In the genomic region with DNA sequence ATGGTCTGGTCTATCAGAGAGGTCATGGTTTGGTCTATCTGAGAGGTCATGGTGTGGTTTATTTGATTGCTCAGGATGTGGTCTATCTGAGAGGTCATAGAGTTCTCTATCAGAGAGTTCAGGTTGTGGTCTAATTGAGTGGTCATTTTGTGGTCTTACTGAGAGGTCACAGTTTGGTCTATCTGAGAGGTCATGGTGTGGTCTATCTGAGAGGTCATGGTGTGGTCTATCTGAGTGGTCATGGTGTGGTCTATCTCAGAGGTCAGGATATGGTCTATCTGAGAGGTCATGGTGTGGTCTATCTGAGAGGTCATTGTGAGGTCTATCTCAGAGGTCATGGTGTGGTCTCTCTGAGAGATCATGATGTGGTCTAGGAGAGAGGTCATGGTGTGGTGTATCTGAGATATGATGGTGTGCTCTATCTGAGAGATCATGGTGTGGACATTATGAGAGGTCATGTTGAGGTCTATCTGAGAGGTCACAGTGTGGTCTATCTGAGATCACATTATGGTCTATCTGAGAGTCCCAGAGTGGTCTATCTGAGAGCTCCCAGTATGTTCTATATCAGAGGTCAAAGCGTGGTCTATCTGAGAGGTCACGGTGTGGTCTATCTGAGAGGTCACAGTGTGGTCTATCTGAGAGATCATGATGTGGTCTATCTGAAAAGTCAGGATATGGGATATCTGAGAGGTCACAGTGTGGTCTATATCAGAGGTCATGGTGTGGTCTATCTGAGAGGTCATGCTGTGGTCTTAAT, we compare ENCODE assay signal across 9 mouse cellular contexts. TPM values are rescaled to one million over a fixed set of nuclear protein-coding genes. Genes with fewer than 3 reads are reported as not detected.
DNase-seq lines count a peak whose midpoint lies in the region; ATAC-seq and TF ChIP-seq lines count a peak whose summit lies in the region.
"Had no signal": no experiment of that assay in that cellular context is flagged by ENCODE, and none has a peak within 500 bp of the region (broad histone marks: within the 10 kb centered on the region; RNA-seq: fewer than 3 reads in every experiment).

No protein-coding gene starts in this region.

- no peak for TF ChIP-seq POLR2A in lung, adult 2 months (IDR thresholded peaks at IDR 0.05; ENCODE audit: borderline replicate concordance, extremely low read depth, low read depth, low read length)

- no peak for DNase-seq in lung, adult 18-20 months
- DNase-seq in forebrain, postnatal 0 days: peak; percentile 46
- DNase-seq in layer of hippocampus, postnatal 14 days (ENCODE audit: low spot score in 2 of 2): no peak
- DNase-seq in layer of hippocampus, postnatal 36 days: no peak
- DNase-seq in lung, adult 2 months: no peak

- WGBS in lung, embryonic 15.5 days: 81% methylated on average over 2 of the region's 2 CpGs
- WGBS in forebrain, postnatal 0 days: 85% methylated on average over 2 of the region's 2 CpGs
- 61% methylated on average over 2 of the region's 2 CpGs for WGBS in liver, embryonic 15.5 days (ENCODE audit: insufficient replicate concordance)
- 78% methylated on average over 2 of the region's 2 CpGs for WGBS in stomach, embryonic 15.5 days
- WGBS in lung, adult 2 months: 81% methylated on average over 2 of the region's 2 CpGs

- ATAC-seq in lung, embryonic 15.5 days (ENCODE audit: borderline replicate concordance, extremely low read depth, low FRiP score, low TSS enrichment): peak; percentile 78
- no peak for ATAC-seq in forebrain, postnatal 0 days
- peak; percentile 65 for ATAC-seq in liver, embryonic 15.5 days (ENCODE audit: insufficient read depth)
- ATAC-seq in stomach, embryonic 15.5 days (ENCODE audit: insufficient read depth, low FRiP score, low read depth): peak; percentile 74

- no peak for TF ChIP-seq CTCF in forebrain, postnatal 0 days (IDR thresholded peaks at IDR 0.05; ENCODE audit: low read depth)
- no peak for TF ChIP-seq CTCF in lung, adult 2 months (IDR thresholded peaks at IDR 0.05; ENCODE audit: insufficient read depth, low read length)

- no peak overlapping the region for H3K4me2 ChIP-seq in lung, embryonic 15.5 days
- H3K4me2 ChIP-seq in forebrain, postnatal 0 days (ENCODE audit: low read depth): no peak overlapping the region
- H3K4me2 ChIP-seq in liver, embryonic 15.5 days: no peak overlapping the region
- H3K4me2 ChIP-seq in stomach, embryonic 15.5 days: no peak overlapping the region

- H3K36me3 ChIP-seq in lung, embryonic 15.5 days: no peaks in the 10 kb centered on the region
- no peaks in the 10 kb centered on the region for H3K36me3 ChIP-seq in forebrain, postnatal 0 days (ENCODE audit: insufficient read depth)
- no peaks in the 10 kb centered on the region for H3K36me3 ChIP-seq in liver, embryonic 15.5 days (replicated peaks)
- H3K36me3 ChIP-seq in stomach, embryonic 15.5 days: no peaks in the 10 kb centered on the region

- H3K27ac ChIP-seq in lung, embryonic 15.5 days: no peak overlapping the region
- no peak overlapping the region for H3K27ac ChIP-seq in forebrain, postnatal 0 days (ENCODE audit: low read depth, low read length)
- no peak overlapping the region for H3K27ac ChIP-seq in liver, embryonic 15.5 days (replicated peaks)
- no peak overlapping the region for H3K27ac ChIP-seq in stomach, embryonic 15.5 days
- H3K27ac ChIP-seq: macrophage had no signal

- no peak overlapping the region for H3K9ac ChIP-seq in lung, embryonic 15.5 days
- H3K9ac ChIP-seq in forebrain, postnatal 0 days: no peak overlapping the region
- no peak overlapping the region for H3K9ac ChIP-seq in liver, embryonic 15.5 days
- no peak overlapping the region for H3K9ac ChIP-seq in stomach, embryonic 15.5 days

- H3K4me3 ChIP-seq in lung, embryonic 15.5 days: no peak overlapping the region
- H3K4me3 ChIP-seq in forebrain, postnatal 0 days (ENCODE audit: low read depth, low read length): no peak overlapping the region
- no peak overlapping the region for H3K4me3 ChIP-seq in liver, embryonic 15.5 days (replicated peaks)
- H3K4me3 ChIP-seq in stomach, embryonic 15.5 days (replicated peaks): no peak overlapping the region
- no peak overlapping the region for H3K4me3 ChIP-seq in lung, adult 2 months (replicated peaks; ENCODE audit: extremely low read depth, low read depth, low read length)

- H3K4me1 ChIP-seq in lung, embryonic 15.5 days: no peaks in the 10 kb centered on the region
- H3K4me1 ChIP-seq in forebrain, postnatal 0 days (ENCODE audit: insufficient read depth): no peaks in the 10 kb centered on the region
- no peaks in the 10 kb centered on the region for H3K4me1 ChIP-seq in liver, embryonic 15.5 days (replicated peaks)
- no peaks in the 10 kb centered on the region for H3K4me1 ChIP-seq in stomach, embryonic 15.5 days
- H3K4me1 ChIP-seq in lung, adult 2 months (ENCODE audit: control insufficient read depth, insufficient read depth, low read length): no peaks in the 10 kb centered on the region

- H3K27me3 ChIP-seq in lung, embryonic 15.5 days: no peaks in the 10 kb centered on the region
- H3K27me3 ChIP-seq in forebrain, postnatal 0 days (ENCODE audit: insufficient read depth, low read length): no peaks in the 10 kb centered on the region
- no peaks in the 10 kb centered on the region for H3K27me3 ChIP-seq in liver, embryonic 15.5 days
- H3K27me3 ChIP-seq in stomach, embryonic 15.5 days (replicated peaks): no peaks in the 10 kb centered on the region

- no peaks in the 10 kb centered on the region for H3K9me3 ChIP-seq in lung, embryonic 15.5 days
- H3K9me3 ChIP-seq in forebrain, postnatal 0 days (ENCODE audit: low read length): peaks cover 21% of the 10 kb centered on the region; the same call in 1 of the 2 replicates
- no peaks in the 10 kb centered on the region for H3K9me3 ChIP-seq in liver, embryonic 15.5 days (replicated peaks)
- H3K9me3 ChIP-seq in stomach, embryonic 15.5 days: no peaks in the 10 kb centered on the region

RNA-seq across cellular contexts. Expression of a gene that starts 11.8 kb away (rescaled TPM):
- polyA plus RNA-seq in lung, embryonic 15.5 days (2015; fragmentation: Nextera tagmentation; extraction: Ambion mirVana): not detected in 2 replicates
- total RNA-seq in forebrain, postnatal 0 days (2014; rRNA removed): not detected in 2 replicates
- polyA plus RNA-seq in forebrain, postnatal 0 days (2015; fragmentation: Nextera tagmentation; extraction: Ambion mirVana): not detected in 2 replicates
- not detected in 2 replicates for polyA plus RNA-seq in liver, embryonic 15.5 days (2015; fragmentation: Nextera tagmentation; extraction: Ambion mirVana)
- polyA plus RNA-seq in stomach, embryonic 15.5 days (2015; fragmentation: Nextera tagmentation; extraction: Ambion mirVana): not detected in 2 replicates
- not detected for total RNA-seq in layer of hippocampus, postnatal 14 days (2021)
- not detected for total RNA-seq in layer of hippocampus, postnatal 36 days (2021)
- not detected in 2 replicates for polyA plus RNA-seq in lung, adult 2 months (2012; rRNA removed)
- polyA plus RNA-seq: macrophage had no signal
